Mouse (Mus musculus) left cerebral cortex, adult 18-20 months (tissue): Measurements from ENCODE around the gene Sdhaf1. TPM values are rescaled to one million over a fixed set of nuclear protein-coding genes. Genes with fewer than 3 reads are reported as not detected.

Source experiments
- DNase-seq, 2 experiments: peaks; one replicate each; pipeline ENCODE4 v3.0.0; 2021 to 2022; ENCODE audit warnings: low spot score in 2 of 2, mixed read lengths in 1 of 2
- total RNA-seq, 2 experiments: library from RNA; stranded (reverse); gene quantifications; 2 replicates each; pipeline ENCODE4 v1.2.3; 2021

Gene Sdhaf1
- total RNA-seq, 2 experiments from 2014 or later, result 6.4 to 7.5 TPM

DNA sequence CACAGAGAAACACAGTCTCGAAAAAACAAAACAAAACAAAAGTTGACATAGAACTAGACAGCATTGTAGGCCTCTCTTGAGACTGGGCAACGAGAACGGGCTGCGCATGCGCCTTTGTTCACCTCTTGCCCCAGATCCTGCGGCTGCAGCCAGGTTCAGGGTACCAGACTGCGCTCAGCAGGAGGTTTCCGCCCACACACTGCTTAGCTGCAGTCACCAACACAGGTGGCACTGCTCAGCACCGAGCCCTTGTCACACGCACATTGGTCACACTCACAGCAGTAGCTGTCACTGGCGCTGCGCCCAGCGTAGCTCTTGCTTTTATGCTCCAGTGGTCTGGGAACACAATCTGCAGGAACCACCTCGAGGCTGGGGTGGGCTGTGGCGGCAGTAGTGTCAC lies 3.4 kb upstream of the Sdhaf1 start:
- DNase-seq, result no peak

- DNase-seq, result no peak
These were observed 2.7 kb upstream of the Sdhaf1 start for GRCm38 (mm10) chr7:30326427-30326826.

DNA sequence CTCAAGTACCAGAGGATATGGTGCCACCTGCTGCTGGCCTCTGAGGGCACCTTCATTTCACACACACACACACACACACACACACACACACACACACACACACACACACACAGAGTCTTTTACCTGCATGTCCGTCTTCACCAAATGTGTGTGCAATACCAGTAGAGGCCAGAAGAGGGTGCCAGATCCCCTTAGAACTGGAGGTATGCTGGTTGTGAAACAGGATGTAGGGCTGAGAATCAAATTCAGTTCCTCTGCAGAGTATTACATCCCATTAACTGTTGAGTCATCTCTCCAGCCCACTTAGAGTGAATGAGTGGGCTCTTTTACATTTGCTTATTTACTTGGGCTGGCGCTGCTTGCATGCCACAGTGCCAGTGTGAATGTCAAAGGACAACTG lies 1.7 kb upstream of the Sdhaf1 start:
- no peak for DNase-seq

GRCm38 (mm10) chr7:30324300-30324944 lies 727 bp upstream of the Sdhaf1 start:
- DNase-seq, result peak; percentile 67

DNA sequence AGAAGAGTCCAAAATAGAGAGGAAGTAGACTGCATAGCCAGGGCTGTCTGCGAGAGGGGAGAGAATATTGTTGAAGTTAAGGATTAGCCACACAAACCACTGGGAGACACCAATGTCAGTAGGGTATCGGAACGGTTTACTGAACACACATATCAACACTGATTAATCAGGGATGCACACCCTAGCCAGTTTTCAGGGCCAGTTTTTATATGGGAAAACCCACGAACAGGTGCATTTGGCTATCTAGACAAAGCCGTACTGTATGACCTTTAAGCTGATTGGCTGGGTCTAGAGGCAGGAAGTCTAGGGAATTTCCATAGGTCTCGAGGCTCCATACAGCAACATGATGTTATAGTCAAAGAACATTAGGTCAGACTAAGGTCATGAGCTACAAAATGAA lies 830 bp downstream of the Sdhaf1 start:
- no peak for DNase-seq

DNA sequence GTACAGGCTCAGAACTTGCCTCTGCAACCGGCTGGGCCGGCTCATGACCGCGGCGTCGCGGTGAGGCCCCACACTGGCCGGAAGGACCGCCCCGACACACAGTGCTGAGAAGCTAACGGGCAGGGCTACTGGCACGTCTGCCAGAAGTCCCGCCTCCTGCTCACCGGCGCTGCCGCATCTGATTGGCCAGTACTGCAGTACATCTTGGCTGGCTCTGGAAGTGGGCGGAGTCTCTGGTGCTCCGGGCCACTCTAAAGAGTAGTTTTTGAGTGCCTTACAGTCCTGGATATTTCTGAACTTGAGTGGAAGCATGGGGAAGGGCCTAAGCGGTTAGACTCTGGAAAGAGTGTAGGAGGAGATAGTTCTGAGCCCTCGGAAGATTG lies 1.4 kb downstream of the Sdhaf1 start:
- DNase-seq, result peak; percentile 97 to 98

- peak; percentile 55 to 66 for DNase-seq
These were observed 2.0 kb downstream of the Sdhaf1 start, which contains the start of gene E130208F15Rik for GRCm38 (mm10) chr7:30321539-30322284. Gene E130208F15Rik, plus strand, starts transcription at chr7:30321740.

DNA sequence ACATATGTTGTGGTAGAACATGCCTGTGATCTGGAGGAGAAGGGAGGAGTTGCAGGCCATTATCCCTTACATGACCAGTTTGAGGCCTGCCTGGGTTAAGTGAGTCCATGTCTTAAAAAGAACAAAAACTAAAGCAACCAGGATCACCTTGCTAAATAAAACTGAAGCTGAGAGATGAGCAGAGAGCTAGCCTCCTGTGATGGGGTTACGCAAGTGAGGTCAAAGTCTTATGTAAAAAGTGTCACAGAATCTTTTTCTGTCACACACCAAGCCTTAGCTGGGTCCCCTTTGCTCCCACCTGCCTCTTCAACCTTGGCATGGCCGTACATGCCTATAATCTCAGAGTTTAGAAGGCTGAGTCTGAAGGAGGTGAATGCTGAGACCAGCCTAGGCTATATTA lies 2.7 kb downstream of the Sdhaf1 start:
- DNase-seq, result no peak

DNA sequence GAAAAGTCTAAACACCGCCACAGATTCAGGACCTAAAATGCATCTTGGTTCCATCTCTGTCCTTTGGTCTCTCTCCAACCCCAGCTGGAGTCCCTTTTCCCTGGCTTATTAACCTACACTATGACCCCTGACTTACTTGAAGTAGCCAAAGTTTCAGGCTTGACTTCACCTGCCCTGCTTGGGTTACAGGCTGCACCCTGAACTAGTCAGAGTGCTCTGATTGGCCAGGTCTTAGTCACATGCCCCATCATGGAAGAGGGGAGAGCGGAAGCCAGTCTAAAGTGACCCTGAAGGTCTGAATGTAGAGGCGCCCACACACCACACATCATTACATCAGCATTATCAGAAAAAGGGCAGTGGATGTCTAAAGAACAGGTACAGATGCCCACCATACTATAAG lies 5.6 kb downstream of the Sdhaf1 start:
- no peak for DNase-seq

- no peak for DNase-seq
These were observed 7.9 kb downstream of the Sdhaf1 start for GRCm38 (mm10) chr7:30315559-30316529.

- no peak for DNase-seq
These were observed 9.0 kb downstream of the Sdhaf1 start, which contains the start of gene Syne4 for GRCm38 (mm10) chr7:30314721-30315155. Gene Syne4, plus strand, starts transcription at chr7:30314807.

GRCm38 (mm10) chr7:30313666-30314320 lies 9.9 kb downstream of the Sdhaf1 start:
- no peak for DNase-seq

DNA sequence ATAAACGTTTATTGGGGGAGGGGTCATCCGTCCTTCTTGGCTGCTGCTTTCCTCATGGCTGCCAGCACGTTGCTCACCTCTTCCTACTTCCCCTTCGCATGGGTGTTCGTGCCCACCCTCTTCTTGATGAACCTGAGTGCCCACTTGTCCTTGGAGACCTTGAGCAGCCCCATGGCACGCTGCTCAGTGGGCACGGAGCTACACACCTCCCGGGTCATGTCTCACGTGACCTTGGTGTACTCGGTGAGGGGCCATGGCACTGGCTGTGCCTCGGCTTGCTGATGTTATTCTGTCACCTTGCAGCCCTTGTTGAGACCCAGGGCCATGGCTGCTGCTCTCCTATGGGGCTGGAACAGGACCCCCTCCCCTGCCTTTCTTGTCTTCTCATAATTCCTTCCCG lies 13.6 kb downstream of the Sdhaf1 start:
- DNase-seq, result no peak

DNA sequence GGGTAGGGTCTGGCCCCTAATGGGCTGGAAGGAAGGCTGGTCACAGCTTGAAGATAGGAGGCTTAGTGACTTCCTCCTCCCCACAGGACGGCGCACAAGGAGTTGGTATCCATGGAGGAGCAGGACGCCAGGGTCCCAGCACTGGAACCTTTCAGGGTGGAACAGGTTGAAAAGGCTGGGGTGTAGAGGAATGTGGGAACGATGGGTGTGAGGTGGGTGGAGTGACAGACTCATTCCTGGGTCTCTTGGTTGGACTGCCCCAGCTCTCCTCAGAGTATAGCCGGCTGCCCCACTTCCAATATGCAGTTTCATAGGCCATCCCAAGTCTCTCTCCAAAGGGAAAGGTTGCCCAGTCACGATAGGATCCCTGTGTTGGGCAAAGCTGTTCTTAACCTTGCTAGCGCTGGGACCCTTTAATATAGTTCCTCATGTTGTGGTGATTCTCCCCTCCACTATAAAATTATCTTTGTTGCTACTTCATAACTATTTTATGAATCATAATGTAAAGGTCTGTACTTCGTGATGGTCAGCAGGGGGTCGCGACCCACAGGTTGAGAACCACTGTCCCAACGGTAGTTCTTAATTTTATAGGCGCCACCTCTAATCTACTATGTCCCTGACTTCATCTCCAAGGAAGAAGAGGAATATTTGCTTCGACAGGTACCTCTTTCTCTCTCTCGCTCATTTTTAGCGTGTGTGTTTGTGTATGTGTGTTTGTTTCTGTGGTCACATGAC lies 14.1 kb downstream of the Sdhaf1 start:
- DNase-seq, result no peak

- DNase-seq, result peak; percentile 90 to 96
These were observed 15.4 kb downstream of the Sdhaf1 start, which contains the start of gene Alkbh6 for GRCm38 (mm10) chr7:30308076-30309005. Gene Alkbh6, plus strand, starts transcription at chr7:30308717.

GRCm38 (mm10) chr7:30306083-30306779 lies 17.5 kb downstream of the Sdhaf1 start:
- no peak for DNase-seq

- DNase-seq, result no peak
These were observed 22.8 kb downstream of the Sdhaf1 start for GRCm38 (mm10) chr7:30300914-30301313.

- DNase-seq, result no peak
These were observed 26.4 kb downstream of the Sdhaf1 start for GRCm38 (mm10) chr7:30297266-30297665.
